Mouse (Mus musculus) embryo, embryonic 11 days (tissue): ENCODE data around the gene Hmgn2.

Experiments used
- DNase-seq: peaks from one replicate; pipeline ENCODE4 v3.0.0-alpha.2; 2015

The Hmgn2 gene

GRCm38 (mm10) chr4:133978021-133978711 is 9.7 kb upstream of the Hmgn2 start:
- DNase-seq: no peak

DNA sequence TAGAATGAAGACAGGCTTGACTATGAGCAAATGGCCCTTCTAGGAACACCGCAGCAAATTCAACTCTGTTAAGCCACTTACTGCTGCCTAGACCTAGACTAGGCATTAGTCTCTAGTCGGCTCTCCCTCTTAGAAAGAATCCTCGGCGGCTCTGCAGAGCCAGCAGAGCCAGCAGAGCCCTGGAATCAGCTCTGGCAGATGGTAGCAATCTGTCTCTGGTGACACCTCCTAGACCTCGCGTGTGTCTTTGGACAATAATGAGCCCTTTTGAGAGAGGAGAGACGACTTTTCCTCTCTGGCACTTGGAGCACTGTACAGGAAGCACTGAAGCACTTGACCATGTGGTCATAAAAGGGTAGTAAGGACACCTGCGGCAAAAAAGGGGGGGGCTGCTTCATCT is 3.3 kb upstream of the Hmgn2 start:
- DNase-seq: no peak

GRCm38 (mm10) chr4:133970876-133971275 is 2.4 kb upstream of the Hmgn2 start:
- no peak for DNase-seq

DNA sequence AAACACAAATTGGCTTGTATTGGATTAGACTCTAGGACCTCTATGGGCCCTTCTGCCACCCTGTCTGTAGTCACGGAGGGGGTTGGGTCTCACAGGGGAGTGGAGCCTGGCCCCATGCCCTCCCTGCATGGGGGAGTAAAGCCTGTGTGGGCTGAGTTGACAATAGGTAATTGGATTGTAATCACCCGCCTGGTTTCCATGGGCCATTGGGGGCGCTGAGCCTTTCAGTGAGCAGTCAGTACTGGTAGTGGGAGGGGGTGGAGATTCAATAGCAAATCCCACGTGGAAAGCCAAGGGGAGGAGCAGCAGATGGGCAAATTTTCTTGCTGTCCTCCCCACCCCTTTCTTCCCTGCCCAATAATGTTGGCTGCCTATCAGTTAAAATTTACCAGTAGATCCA is 1.7 kb upstream of the Hmgn2 start:
- DNase-seq: peak; percentile 44

- peak; percentile 29 for DNase-seq
Measured at GRCm38 (mm10) chr4:133969114-133969770, 792 bp upstream of the Hmgn2 start.

GRCm38 (mm10) chr4:133967866-133968149 is 642 bp downstream of the Hmgn2 start:
- DNase-seq: peak; percentile 100

DNA sequence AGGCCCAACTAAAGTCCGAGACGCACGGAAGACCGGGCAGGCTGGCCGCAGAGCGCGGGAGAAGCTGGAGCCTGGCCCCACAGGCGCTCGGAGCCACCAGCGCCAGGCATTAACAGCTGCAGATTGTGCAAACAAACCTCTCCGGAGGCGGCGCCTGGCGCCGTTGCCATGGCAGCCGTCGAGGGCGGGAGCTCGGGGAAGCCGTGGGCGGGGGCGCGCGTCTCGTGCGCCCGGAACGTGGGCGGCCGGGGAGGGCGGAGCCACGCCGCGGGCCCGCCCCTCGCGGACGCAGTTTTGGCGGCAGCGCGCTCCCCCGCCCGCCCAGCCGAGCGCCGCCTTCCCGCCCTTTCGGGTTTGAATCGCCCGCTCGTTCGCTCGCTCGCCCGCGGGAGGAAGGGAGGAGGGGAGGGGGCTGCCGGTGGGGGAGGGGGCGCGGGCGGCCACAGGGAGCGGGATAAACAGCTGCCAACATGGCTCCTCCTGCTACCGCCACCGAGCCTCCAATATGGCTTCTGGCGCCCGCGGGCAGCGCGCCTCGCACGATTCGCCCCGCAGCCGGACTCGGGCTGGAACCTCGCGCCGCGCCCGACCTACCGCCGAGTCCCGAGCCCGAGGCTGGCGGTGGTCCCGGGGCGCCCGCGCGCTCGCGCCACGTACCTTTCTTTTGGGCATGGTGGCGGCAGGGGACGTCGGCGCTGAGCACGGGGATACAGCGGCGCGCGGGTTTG is 1.1 kb downstream of the Hmgn2 start:
- DNase-seq: peak; percentile 99

GRCm38 (mm10) chr4:133966271-133966940 is 2.0 kb downstream of the Hmgn2 start:
- no peak for DNase-seq

- DNase-seq: no peak
Measured at GRCm38 (mm10) chr4:133962566-133962965, 5.9 kb downstream of the Hmgn2 start.

- no peak for DNase-seq
Measured at GRCm38 (mm10) chr4:133958884-133959283, 9.6 kb downstream of the Hmgn2 start.

GRCm38 (mm10) chr4:133956358-133956757 is 12.1 kb downstream of the Hmgn2 start:
- DNase-seq: no peak

DNA sequence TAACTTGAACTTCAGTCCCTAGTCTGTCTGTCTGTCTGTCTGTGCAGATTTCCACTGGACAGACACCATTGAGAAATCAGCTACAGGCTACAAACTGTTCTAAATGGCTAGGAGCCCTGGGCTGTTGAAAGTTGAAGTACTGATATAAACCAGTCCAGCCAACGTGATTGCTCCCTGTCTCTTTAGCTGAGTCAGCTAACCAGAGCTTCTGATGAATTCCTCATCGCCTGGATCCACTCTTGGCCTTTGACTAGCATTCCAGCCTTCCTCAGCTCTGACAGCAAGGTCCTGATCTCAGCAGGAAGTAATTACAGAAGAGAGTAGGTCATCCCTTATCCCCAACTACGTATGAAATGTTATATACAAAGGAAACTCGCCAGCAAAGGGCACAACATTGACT is 21.7 kb downstream of the Hmgn2 start:
- DNase-seq: no peak

DNA sequence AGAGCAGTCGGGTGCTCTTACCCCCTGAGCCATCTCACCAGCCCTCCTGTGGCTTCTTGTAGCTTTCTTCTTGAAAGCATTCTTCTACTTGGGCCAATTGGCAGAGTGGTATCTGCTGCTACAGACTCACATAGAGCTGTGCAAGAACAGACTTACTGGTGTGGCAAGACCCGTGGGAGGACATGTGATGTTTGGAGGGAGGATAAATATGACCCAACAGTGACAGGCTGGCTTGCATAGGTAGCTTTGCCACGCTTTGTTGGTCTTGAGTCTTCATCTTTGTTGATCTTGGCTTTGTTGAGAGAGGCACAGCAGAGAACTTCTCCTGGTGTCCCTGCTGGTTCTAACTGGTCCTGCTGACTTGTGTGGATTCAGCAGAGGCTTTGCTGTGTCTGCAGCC is 24.7 kb downstream of the Hmgn2 start:
- no peak for DNase-seq

DNA sequence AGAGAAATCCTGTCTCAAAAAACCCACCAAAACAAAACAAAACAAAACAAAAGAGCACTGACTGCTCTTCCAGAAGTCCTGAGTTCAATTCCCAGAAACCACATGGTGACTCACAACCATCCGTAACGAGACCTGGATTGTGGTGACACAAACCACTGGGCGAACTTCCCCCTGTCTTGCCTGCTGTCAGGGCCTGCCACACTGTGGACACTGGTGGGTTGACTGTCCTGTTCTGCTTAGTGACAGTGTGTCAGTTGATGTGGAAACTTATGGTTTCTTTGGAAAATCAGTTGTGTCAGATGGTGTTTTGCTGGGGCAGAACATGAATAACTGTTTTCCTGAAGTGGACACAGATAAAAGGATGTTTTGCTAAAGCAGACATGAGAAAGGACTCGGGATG is 25.8 kb downstream of the Hmgn2 start:
- DNase-seq: no peak

- DNase-seq: no peak
Measured at GRCm38 (mm10) chr4:133941576-133941975, 26.9 kb downstream of the Hmgn2 start.

DNA sequence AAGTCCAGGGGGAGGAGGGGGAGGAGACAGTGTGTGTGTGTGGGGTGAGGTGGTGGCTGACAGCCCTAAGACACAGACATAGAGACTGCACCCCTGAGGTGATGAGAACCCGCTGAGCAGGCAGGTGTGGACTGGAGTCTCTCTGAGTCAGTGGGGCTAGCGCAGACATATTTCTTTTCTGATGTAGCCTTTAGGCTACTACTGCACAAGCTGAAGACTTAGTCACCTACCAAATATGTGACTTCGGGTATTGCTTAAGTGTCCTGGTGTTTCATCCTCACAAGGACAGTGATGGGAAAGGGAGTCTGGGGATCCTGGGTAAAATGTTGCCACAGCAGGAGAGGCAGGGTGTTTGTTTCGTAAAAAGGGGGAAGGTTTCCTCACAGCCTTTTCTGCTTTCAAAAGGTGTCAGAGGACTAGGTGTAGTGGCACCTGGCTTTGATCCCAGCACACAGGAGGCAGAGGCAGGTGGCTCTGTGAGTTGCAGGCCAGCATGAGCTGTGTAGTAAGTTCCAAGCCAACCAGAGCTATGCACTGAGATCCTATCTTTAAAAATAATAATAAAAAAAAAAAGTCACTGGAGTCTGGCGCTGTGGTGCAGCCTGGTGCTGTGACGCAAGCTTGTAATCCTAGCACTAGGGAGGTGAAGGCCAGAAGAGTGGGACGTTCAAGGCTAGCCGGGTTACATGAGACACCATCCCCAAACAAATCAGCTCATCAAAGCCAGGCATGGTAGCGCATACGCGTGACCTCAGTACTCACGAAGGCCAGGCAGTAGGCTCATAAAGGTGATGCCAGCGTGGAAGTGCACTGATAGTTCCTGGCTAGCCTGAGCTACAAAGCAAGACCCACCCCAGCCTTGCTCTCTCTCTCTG is 27.8 kb downstream of the Hmgn2 start:
- no peak for DNase-seq

- DNase-seq: no peak
Measured at GRCm38 (mm10) chr4:133938077-133938476, 30.4 kb downstream of the Hmgn2 start.

DNA sequence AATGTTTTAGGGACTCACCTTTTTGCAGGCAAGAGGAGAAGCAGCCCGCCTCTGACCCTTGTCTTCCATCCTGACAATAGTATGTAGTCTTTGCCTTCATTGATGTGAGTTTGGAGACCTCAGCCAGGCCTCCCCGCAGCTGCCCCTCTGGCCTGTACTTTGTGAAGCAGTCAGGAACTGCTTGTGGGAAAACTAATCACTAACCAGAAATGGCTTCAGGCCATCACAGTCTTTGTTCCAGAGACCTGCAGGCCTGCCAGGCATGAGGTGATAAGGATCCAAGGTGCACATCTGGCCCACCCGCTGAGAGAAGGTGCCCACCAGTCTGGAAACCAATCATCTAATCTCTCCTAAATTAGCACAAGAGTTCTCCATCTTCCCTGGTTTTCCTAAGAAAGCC is 36.7 kb downstream of the Hmgn2 start:
- DNase-seq: no peak

- peak; percentile 46 for DNase-seq
Measured at GRCm38 (mm10) chr4:133931349-133931748, 37.1 kb downstream of the Hmgn2 start.

GRCm38 (mm10) chr4:133929278-133929670 is 39.2 kb downstream of the Hmgn2 start:
- DNase-seq: peak; percentile 31

GRCm38 (mm10) chr4:133928576-133929277 is 39.7 kb downstream of the Hmgn2 start:
- DNase-seq: peak; percentile 52

GRCm38 (mm10) chr4:133925204-133925603 is 43.2 kb downstream of the Hmgn2 start:
- no peak for DNase-seq
